Mouse (Mus musculus) liver, adult 2 months (tissue): ENCODE results near the gene Epb41l4b.

Experiments used
- CTCF ChIP-seq: fragments of 200-500 bp; IDR thresholded peaks from 2 replicates; pipeline ENCODE4 v1.5.1; 2011; ENCODE audit warnings: low read depth, low read length, control low read depth
- POLR2A ChIP-seq: fragments of 200-500 bp; IDR thresholded peaks from 2 replicates; pipeline ENCODE4 v1.6.1; 2011; ENCODE audit warnings: low read length, control low read depth; ENCODE audit not compliant: insufficient read depth; ENCODE audit errors: extremely low read depth

- no peak for TF ChIP-seq CTCF
- TF ChIP-seq POLR2A: no peak
Measured at GRCm38 (mm10) chr4:57011454-57012046, 131.7 kb downstream of the Epb41l4b start.
